Mouse (Mus musculus) lung, postnatal 10 days (tissue): ENCODE results near the gene Irf2bpl.
A peak's percentile ranks its signal among the peaks of the same experiment; 100 is the strongest.

Experiments
- DNase-seq: peaks from one replicate; pipeline ENCODE4 v3.0.0; 2021

Gene Irf2bpl

GRCm38 (mm10) chr12:86885336-86885735 lies 738 bp upstream of the Irf2bpl start:
- DNase-seq: no peak

GRCm38 (mm10) chr12:86883280-86884196 lies 1.1 kb downstream of the Irf2bpl start:
- peak; percentile 86 for DNase-seq

GRCm38 (mm10) chr12:86883019-86883279 lies 1.6 kb downstream of the Irf2bpl start:
- no peak for DNase-seq

- DNase-seq: peak; percentile 83
These were observed 2.1 kb downstream of the Irf2bpl start for GRCm38 (mm10) chr12:86882279-86883018.

GRCm38 (mm10) chr12:86881809-86882278 lies 2.8 kb downstream of the Irf2bpl start:
- peak; percentile 24 for DNase-seq

GRCm38 (mm10) chr12:86880090-86880723 lies 4.4 kb downstream of the Irf2bpl start:
- DNase-seq: peak; percentile 6

- DNase-seq: no peak
These were observed 5.0 kb downstream of the Irf2bpl start for GRCm38 (mm10) chr12:86879446-86880085.

- no peak for DNase-seq
These were observed 5.9 kb downstream of the Irf2bpl start for GRCm38 (mm10) chr12:86878426-86879353.

GRCm38 (mm10) chr12:86876981-86877380 lies 7.6 kb downstream of the Irf2bpl start:
- no peak for DNase-seq

- DNase-seq: no peak
These were observed 8.5 kb downstream of the Irf2bpl start for GRCm38 (mm10) chr12:86876116-86876515.

- DNase-seq: peak; percentile 67
These were observed 12.1 kb downstream of the Irf2bpl start for GRCm38 (mm10) chr12:86872335-86873040.

- DNase-seq: no peak
These were observed 12.8 kb downstream of the Irf2bpl start for GRCm38 (mm10) chr12:86871666-86872334.

- DNase-seq: no peak
These were observed 13.6 kb downstream of the Irf2bpl start for GRCm38 (mm10) chr12:86870996-86871395.

- DNase-seq: no peak
These were observed 14.8 kb downstream of the Irf2bpl start for GRCm38 (mm10) chr12:86869761-86870160.

GRCm38 (mm10) chr12:86867271-86868223 lies 17.1 kb downstream of the Irf2bpl start:
- DNase-seq: peak; percentile 67

GRCm38 (mm10) chr12:86864316-86865020 lies 20.1 kb downstream of the Irf2bpl start:
- DNase-seq: no peak

GRCm38 (mm10) chr12:86859924-86860790 lies 24.4 kb downstream of the Irf2bpl start:
- peak; percentile 55 for DNase-seq
